14 mouse cellular contexts compared by ENCODE assay signal in genomic region chr3:137737222-137737800, GRCm38 (mm10).
DNase-seq lines count a peak whose midpoint lies in the region; ATAC-seq lines count a peak whose summit lies in the region.
"Had no signal": no experiment of that assay in that cellular context is flagged by ENCODE, and none has a peak within 500 bp of the region (broad histone marks: within the 10 kb centered on the region; RNA-seq: fewer than 3 reads in every experiment).

No protein-coding gene starts in this region.

- no peaks in the 10 kb centered on the region for H3K27me3 ChIP-seq in midbrain, embryonic 15.5 days (replicated peaks)
- H3K27me3 ChIP-seq in kidney, embryonic 16.5 days (ENCODE audit: insufficient read depth, low read length): no peaks in the 10 kb centered on the region
- no peaks in the 10 kb centered on the region for H3K27me3 ChIP-seq in kidney, embryonic 14.5 days (ENCODE audit: control insufficient read depth, insufficient read depth, low read length)
- H3K27me3 ChIP-seq: embryonic facial prominence, embryonic 12.5 days; limb, embryonic 12.5 days had no signal

- H3K27ac ChIP-seq in midbrain, embryonic 15.5 days: no peak overlapping the region
- H3K27ac ChIP-seq in kidney, embryonic 16.5 days (ENCODE audit: low read length): no peak overlapping the region
- no peak overlapping the region for H3K27ac ChIP-seq in kidney, embryonic 14.5 days (ENCODE audit: low read depth, low read length)
- H3K27ac ChIP-seq: embryonic facial prominence, embryonic 12.5 days; limb, embryonic 12.5 days had no signal

- no peak overlapping the region for H3K4me3 ChIP-seq in midbrain, embryonic 15.5 days
- no peak overlapping the region for H3K4me3 ChIP-seq in kidney, embryonic 16.5 days (ENCODE audit: low read length)
- no peak overlapping the region for H3K4me3 ChIP-seq in kidney, embryonic 14.5 days (ENCODE audit: low read length)
- H3K4me3 ChIP-seq: embryonic facial prominence, embryonic 12.5 days; limb, embryonic 12.5 days had no signal

- peak overlapping the region; percentile 18 for H3K4me2 ChIP-seq in midbrain, embryonic 15.5 days
- no peak overlapping the region for H3K4me2 ChIP-seq in kidney, embryonic 16.5 days (replicated peaks; ENCODE audit: low read depth, low read length)
- H3K4me2 ChIP-seq in kidney, embryonic 14.5 days (replicated peaks; ENCODE audit: low read depth, low read length): no peak overlapping the region
- H3K4me2 ChIP-seq: embryonic facial prominence, embryonic 12.5 days; limb, embryonic 12.5 days had no signal

- peak; percentile 19 for DNase-seq in embryo, embryonic 11 days
- DNase-seq in embryo, embryonic 9.5 days (ENCODE audit: extremely low spot score): no peak
- DNase-seq in ZHBTc4 (ENCODE audit: low read depth, low spot score): peak; percentile 42
- DNase-seq in gonadal fat pad, adult 2 months (ENCODE audit: low read depth): peak; percentile 8
- DNase-seq in adrenal gland, postnatal 14 days: no peak
- DNase-seq: adrenal gland, postnatal 10 days; heart, postnatal 4 days; kidney, adult 8-10 months; lung, adult 2 months had no signal

- peaks cover 9% of the 10 kb centered on the region for H3K4me1 ChIP-seq in midbrain, embryonic 15.5 days
- H3K4me1 ChIP-seq in kidney, embryonic 16.5 days (ENCODE audit: insufficient read depth, low read length): no peaks in the 10 kb centered on the region
- H3K4me1 ChIP-seq in kidney, embryonic 14.5 days (ENCODE audit: control insufficient read depth, insufficient read depth, low read length): no peaks in the 10 kb centered on the region
- H3K4me1 ChIP-seq: embryonic facial prominence, embryonic 12.5 days had no signal

- H3K9ac ChIP-seq in midbrain, embryonic 15.5 days: no peak overlapping the region
- no peak overlapping the region for H3K9ac ChIP-seq in kidney, embryonic 16.5 days (replicated peaks; ENCODE audit: low read length)
- no peak overlapping the region for H3K9ac ChIP-seq in kidney, embryonic 14.5 days (ENCODE audit: low read depth, low read length)
- H3K9ac ChIP-seq: embryonic facial prominence, embryonic 12.5 days; limb, embryonic 12.5 days had no signal

- no peaks in the 10 kb centered on the region for H3K36me3 ChIP-seq in midbrain, embryonic 15.5 days (replicated peaks)
- no peaks in the 10 kb centered on the region for H3K36me3 ChIP-seq in kidney, embryonic 16.5 days (ENCODE audit: insufficient read depth, low read length)
- no peaks in the 10 kb centered on the region for H3K36me3 ChIP-seq in kidney, embryonic 14.5 days (ENCODE audit: control insufficient read depth, insufficient read depth, low read length)
- H3K36me3 ChIP-seq: embryonic facial prominence, embryonic 12.5 days; limb, embryonic 12.5 days had no signal

- WGBS in midbrain, embryonic 15.5 days: 18% methylated on average over 12 of the region's 12 CpGs
- WGBS in kidney, embryonic 16.5 days: 55% methylated on average over 12 of the region's 12 CpGs
- WGBS in kidney, embryonic 14.5 days: 54% methylated on average over 12 of the region's 12 CpGs

- no peaks in the 10 kb centered on the region for H3K9me3 ChIP-seq in midbrain, embryonic 15.5 days
- no peaks in the 10 kb centered on the region for H3K9me3 ChIP-seq in kidney, embryonic 16.5 days (ENCODE audit: low read length)
- no peaks in the 10 kb centered on the region for H3K9me3 ChIP-seq in kidney, embryonic 14.5 days (ENCODE audit: control insufficient read depth, low read length)
- H3K9me3 ChIP-seq: embryonic facial prominence, embryonic 12.5 days; limb, embryonic 12.5 days had no signal

- ATAC-seq in midbrain, embryonic 15.5 days (replicated peaks): peak; percentile 74; the same call in 1 of the 2 replicates
- ATAC-seq in kidney, embryonic 16.5 days (ENCODE audit: low FRiP score, low TSS enrichment): no peak
- no peak for ATAC-seq in kidney, embryonic 14.5 days (ENCODE audit: low FRiP score, low TSS enrichment)

Comparison
In these comparisons a context has a peak if more than half of its experiments do, and no peak if none do; other contexts are left out.
1. DNase-seq: peak in embryo, embryonic 11 days (single experiment), ZHBTc4 (single experiment) and gonadal fat pad, adult 2 months (single experiment); none in embryo, embryonic 9.5 days (single experiment) and adrenal gland, postnatal 14 days (single experiment).